Mouse (Mus musculus) neural tube, embryonic 13.5 days (tissue): Measurements from ENCODE around the gene Rreb1. TPM values are rescaled to one million over a fixed set of nuclear protein-coding genes. Genes with fewer than 3 reads are reported as not detected.

Experiments used
- ATAC-seq: fragments of 200-750 bp; cut with Nextera tagmentation; 2 replicates; pipeline ENCODE4 v1.8.0; 2017; ENCODE audit warnings: low read depth, mild to moderate bottlenecking, moderate TSS enrichment, moderate library complexity
- H3K27ac ChIP-seq: fragments of 300-500 bp; sonication (generic); replicated peaks from 2 replicates; pipeline ENCODE4 v1.5.1; 2015; ENCODE audit warnings: moderate library complexity, mild to moderate bottlenecking, inconsistent platforms
- H3K27me3 ChIP-seq: fragments of 300-500 bp; sonication (generic); 2 replicates; pipeline ENCODE4 v1.6.1; 2015; ENCODE audit warnings: mild to moderate bottlenecking, inconsistent platforms
- H3K36me3 ChIP-seq: fragments of 300-500 bp; sonication (generic); 2 replicates; pipeline ENCODE4 v1.6.1; 2015; ENCODE audit warnings: mild to moderate bottlenecking, inconsistent platforms
- H3K4me1 ChIP-seq: fragments of 300-500 bp; sonication (generic); replicated peaks from 2 replicates; pipeline ENCODE4 v1.6.1; 2015; ENCODE audit warnings: inconsistent platforms
- H3K4me2 ChIP-seq: fragments of 300-500 bp; sonication (generic); 2 replicates; pipeline ENCODE4 v1.6.1; 2015; ENCODE audit warnings: inconsistent platforms, mild to moderate bottlenecking, moderate library complexity
- H3K4me3 ChIP-seq: fragments of 300-500 bp; sonication (generic); 2 replicates; pipeline ENCODE4 v1.5.1; 2015; ENCODE audit warnings: mild to moderate bottlenecking, inconsistent platforms
- H3K9ac ChIP-seq: fragments of 300-500 bp; sonication (generic); 2 replicates; pipeline ENCODE4 v1.6.1; 2015; ENCODE audit warnings: moderate library complexity, mild to moderate bottlenecking, inconsistent platforms
- H3K9me3 ChIP-seq: fragments of 300-500 bp; sonication (generic); 2 replicates; pipeline ENCODE4 v1.6.1; 2016; ENCODE audit warnings: inconsistent platforms
- WGBS: fragments of 180-500 bp; shearing (Covaris S2); methylation state at CpG from one replicate; pipeline ENCODE4 v1.1.7; 2015; 5-methylcytosine and 5-hydroxymethylcytosine counted together
- polyA plus RNA-seq: library from polyadenylated mRNA; unstranded; fragments of >200 nt; fragmentation: Nextera tagmentation; extraction: Ambion mirVana; gene quantifications from 2 replicates; pipeline ENCODE4 v1.2.1, GENCODE M21; 2015

Rreb1 gene
- polyA plus RNA-seq, 1 experiment from 2014 or later = 2.7 TPM

GRCm38 (mm10) chr13:37895564-37896254 lies 117.5 kb downstream of the Rreb1 start:
- no peaks in the 10 kb centered on the region for H3K9me3 ChIP-seq
- no peak overlapping the region for H3K27ac ChIP-seq
- no peak for ATAC-seq
- no peak overlapping the region for H3K9ac ChIP-seq
- no peak overlapping the region for H3K4me2 ChIP-seq
- no peak overlapping the region for H3K4me3 ChIP-seq
- no peaks in the 10 kb centered on the region for H3K27me3 ChIP-seq
- 82% methylated on average over 6 of the region's 6 CpGs for WGBS
- H3K4me1 ChIP-seq = no peaks in the 10 kb centered on the region
- H3K36me3 ChIP-seq = no peaks in the 10 kb centered on the region

DNA sequence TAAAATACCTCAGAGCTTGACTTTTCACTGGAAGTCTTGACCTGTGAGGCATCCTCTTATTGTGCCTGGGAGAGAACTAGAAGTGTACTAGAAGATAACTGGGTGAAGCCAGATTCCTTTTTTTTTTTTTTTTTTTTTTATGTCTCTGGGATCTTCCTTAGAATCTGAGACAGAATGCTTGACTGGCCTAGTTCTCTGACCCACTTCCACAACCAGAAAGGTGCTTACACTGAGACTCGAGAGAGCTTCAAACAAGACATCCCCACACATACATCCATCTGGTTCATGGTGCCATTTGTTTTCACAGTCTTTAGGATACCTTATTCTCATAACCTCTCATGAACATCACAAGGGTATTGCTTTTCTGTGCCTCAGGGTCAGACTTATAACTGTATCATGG lies 118.2 kb downstream of the Rreb1 start:
- no peaks in the 10 kb centered on the region for H3K4me1 ChIP-seq
- no peak for ATAC-seq

DNA sequence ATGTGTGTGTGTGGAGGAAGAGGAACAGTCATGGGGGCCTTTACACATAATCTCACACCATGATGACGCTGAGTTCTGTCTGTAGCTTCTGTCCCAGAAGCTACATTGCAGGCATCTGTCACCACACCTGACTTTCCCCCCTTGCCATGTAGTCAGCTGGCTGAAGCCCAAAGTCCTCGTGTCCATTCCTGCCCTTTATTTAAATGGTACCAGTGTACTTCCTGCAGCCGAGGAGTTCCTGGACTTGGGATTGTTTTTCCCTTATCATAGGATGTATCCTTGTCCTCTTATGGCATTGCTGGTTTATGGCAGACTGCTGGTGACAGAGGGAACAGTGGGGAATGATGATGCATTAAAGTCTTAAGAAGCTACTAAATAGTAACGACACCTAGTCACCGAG lies 120.6 kb downstream of the Rreb1 start:
- Histone ChIP-seq H3K4me3 (no peak overlapping the region), H3K36me3 (no peaks in the 10 kb centered on the region), H3K4me1 (no peaks in the 10 kb centered on the region), H3K9ac (no peak overlapping the region), H3K27ac (no peak overlapping the region), H3K9me3 (no peaks in the 10 kb centered on the region), H3K27me3 (no peaks in the 10 kb centered on the region), H3K4me2 (no peak overlapping the region)
- no peak for ATAC-seq
- WGBS = 86% methylated on average over 5 of the region's 5 CpGs

More for the DNA sequence above, 118.2 kb downstream of the Rreb1 start:
- 90% methylated on average over 1 of the region's 1 CpGs for WGBS
- Histone ChIP-seq H3K36me3 (no peaks in the 10 kb centered on the region), H3K9me3 (no peaks in the 10 kb centered on the region), H3K9ac (no peak overlapping the region), H3K4me2 (no peak overlapping the region), H3K27me3 (no peaks in the 10 kb centered on the region), H3K27ac (no peak overlapping the region), H3K4me3 (no peak overlapping the region)

- Histone ChIP-seq H3K4me2 (no peak overlapping the region), H3K9ac (no peak overlapping the region), H3K27me3 (no peaks in the 10 kb centered on the region), H3K9me3 (no peaks in the 10 kb centered on the region), H3K4me3 (no peak overlapping the region), H3K27ac (no peak overlapping the region), H3K4me1 (no peaks in the 10 kb centered on the region), H3K36me3 (no peaks in the 10 kb centered on the region)
- no peak for ATAC-seq
- WGBS = 91% methylated on average over 3 of the region's 3 CpGs
Observed at GRCm38 (mm10) chr13:37903036-37903435, 124.8 kb downstream of the Rreb1 start.

DNA sequence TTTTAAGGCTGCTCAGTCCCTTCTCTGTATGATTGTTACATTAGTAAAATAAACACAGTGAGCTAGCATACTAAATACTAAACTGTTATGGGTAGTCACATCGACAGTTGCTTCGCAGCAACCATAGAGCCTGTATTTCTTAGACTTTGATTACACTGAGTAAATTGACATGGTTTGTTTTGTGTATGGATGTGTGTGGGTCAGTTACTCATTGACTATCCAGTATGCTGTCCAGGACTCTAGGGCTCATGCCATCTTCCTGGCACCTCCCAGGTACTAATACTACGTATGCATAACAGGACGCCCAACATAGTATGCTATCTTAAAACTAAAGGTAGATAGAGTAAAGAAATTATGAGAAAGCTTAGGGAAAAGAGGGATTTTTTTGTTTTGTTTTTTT lies 125.3 kb downstream of the Rreb1 start:
- H3K9me3 ChIP-seq = no peaks in the 10 kb centered on the region
- no peaks in the 10 kb centered on the region for H3K4me1 ChIP-seq
- no peaks in the 10 kb centered on the region for H3K27me3 ChIP-seq
- H3K4me2 ChIP-seq = no peak overlapping the region
- no peak overlapping the region for H3K27ac ChIP-seq
- H3K4me3 ChIP-seq = no peak overlapping the region
- ATAC-seq = no peak
- no peaks in the 10 kb centered on the region for H3K36me3 ChIP-seq
- H3K9ac ChIP-seq = no peak overlapping the region
- WGBS = 94% methylated on average over 4 of the region's 4 CpGs

GRCm38 (mm10) chr13:37904436-37904835 lies 126.2 kb downstream of the Rreb1 start:
- H3K4me2 ChIP-seq = no peak overlapping the region
- H3K36me3 ChIP-seq = no peaks in the 10 kb centered on the region
- H3K9me3 ChIP-seq = no peaks in the 10 kb centered on the region
- H3K9ac ChIP-seq = no peak overlapping the region
- WGBS = 88% methylated on average over 6 of the region's 6 CpGs
- no peaks in the 10 kb centered on the region for H3K4me1 ChIP-seq
- no peak overlapping the region for H3K4me3 ChIP-seq
- no peaks in the 10 kb centered on the region for H3K27me3 ChIP-seq
- ATAC-seq = no peak
- no peak overlapping the region for H3K27ac ChIP-seq

DNA sequence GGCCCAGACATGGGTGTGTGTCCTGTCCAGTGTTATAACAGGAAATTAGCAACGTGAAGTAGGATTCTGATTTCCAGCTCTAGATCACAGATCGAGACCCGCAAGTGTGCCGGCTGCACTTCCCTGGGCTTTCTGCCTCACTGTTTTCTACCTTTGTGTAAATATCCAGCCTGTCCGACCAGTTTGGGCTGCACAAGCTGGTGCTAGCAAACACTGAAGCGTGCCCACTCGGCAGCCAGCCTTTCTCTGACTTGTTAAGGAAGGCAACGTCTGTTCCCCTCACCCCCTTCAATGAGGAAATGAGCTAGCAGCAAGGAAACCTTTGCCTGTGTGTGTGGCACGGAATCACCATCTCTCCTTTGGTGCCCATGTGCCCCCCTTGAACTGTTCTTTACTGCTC lies 129.9 kb downstream of the Rreb1 start:
- WGBS = 89% methylated on average over 9 of the region's 9 CpGs
- no peaks in the 10 kb centered on the region for H3K4me1 ChIP-seq
- no peak overlapping the region for H3K9ac ChIP-seq

GRCm38 (mm10) chr13:37908493-37908892 lies 130.3 kb downstream of the Rreb1 start:
- ATAC-seq = no peak
- 88% methylated on average over 6 of the region's 6 CpGs for WGBS
- Histone ChIP-seq H3K27me3 (no peaks in the 10 kb centered on the region), H3K36me3 (no peaks in the 10 kb centered on the region), H3K4me3 (no peak overlapping the region), H3K4me2 (no peak overlapping the region), H3K4me1 (no peaks in the 10 kb centered on the region), H3K27ac (no peak overlapping the region), H3K9ac (no peak overlapping the region), H3K9me3 (no peaks in the 10 kb centered on the region)

More for the DNA sequence above, 129.9 kb downstream of the Rreb1 start:
- Histone ChIP-seq H3K27me3 (no peaks in the 10 kb centered on the region), H3K4me2 (no peak overlapping the region), H3K36me3 (no peaks in the 10 kb centered on the region), H3K9me3 (no peaks in the 10 kb centered on the region), H3K4me3 (no peak overlapping the region), H3K27ac (no peak overlapping the region)
- no peak for ATAC-seq

- WGBS = 81% methylated on average over 2 of the region's 2 CpGs
- no peaks in the 10 kb centered on the region for H3K4me1 ChIP-seq
- no peak overlapping the region for H3K4me2 ChIP-seq
- no peak overlapping the region for H3K27ac ChIP-seq
- H3K36me3 ChIP-seq = no peaks in the 10 kb centered on the region
- no peak overlapping the region for H3K9ac ChIP-seq
- no peaks in the 10 kb centered on the region for H3K27me3 ChIP-seq
- no peaks in the 10 kb centered on the region for H3K9me3 ChIP-seq
- H3K4me3 ChIP-seq = no peak overlapping the region
- no peak for ATAC-seq
Observed at GRCm38 (mm10) chr13:37909225-37909624, 131.0 kb downstream of the Rreb1 start.

DNA sequence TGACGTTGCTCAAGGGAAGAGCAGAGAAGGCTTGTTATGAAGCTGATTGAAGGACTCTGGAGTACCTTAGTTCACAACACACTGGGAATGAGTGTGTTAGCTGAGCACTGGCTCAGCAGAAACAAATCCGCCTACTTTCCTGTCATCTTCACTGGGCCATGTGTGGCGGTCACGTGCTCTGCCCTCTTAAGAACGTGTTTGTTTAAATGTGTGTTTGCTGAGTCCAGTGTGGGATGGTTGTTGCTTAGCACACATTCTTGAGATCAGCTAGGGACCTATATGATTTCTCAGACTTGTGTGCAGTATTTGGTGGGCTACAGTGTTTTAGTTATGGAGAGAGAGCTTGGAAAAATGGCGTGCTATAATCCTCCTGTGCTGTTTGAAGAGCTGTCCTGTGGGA lies 133.8 kb downstream of the Rreb1 start:
- Histone ChIP-seq H3K9ac (no peak overlapping the region), H3K4me2 (no peak overlapping the region), H3K27me3 (no peaks in the 10 kb centered on the region), H3K9me3 (no peaks in the 10 kb centered on the region), H3K27ac (no peak overlapping the region), H3K4me1 (no peaks in the 10 kb centered on the region), H3K4me3 (no peak overlapping the region), H3K36me3 (peaks cover 3% of the 10 kb centered on the region; the same call in 1 of the 2 replicates)
- no peak for ATAC-seq
- WGBS = 83% methylated on average over 6 of the region's 6 CpGs

DNA sequence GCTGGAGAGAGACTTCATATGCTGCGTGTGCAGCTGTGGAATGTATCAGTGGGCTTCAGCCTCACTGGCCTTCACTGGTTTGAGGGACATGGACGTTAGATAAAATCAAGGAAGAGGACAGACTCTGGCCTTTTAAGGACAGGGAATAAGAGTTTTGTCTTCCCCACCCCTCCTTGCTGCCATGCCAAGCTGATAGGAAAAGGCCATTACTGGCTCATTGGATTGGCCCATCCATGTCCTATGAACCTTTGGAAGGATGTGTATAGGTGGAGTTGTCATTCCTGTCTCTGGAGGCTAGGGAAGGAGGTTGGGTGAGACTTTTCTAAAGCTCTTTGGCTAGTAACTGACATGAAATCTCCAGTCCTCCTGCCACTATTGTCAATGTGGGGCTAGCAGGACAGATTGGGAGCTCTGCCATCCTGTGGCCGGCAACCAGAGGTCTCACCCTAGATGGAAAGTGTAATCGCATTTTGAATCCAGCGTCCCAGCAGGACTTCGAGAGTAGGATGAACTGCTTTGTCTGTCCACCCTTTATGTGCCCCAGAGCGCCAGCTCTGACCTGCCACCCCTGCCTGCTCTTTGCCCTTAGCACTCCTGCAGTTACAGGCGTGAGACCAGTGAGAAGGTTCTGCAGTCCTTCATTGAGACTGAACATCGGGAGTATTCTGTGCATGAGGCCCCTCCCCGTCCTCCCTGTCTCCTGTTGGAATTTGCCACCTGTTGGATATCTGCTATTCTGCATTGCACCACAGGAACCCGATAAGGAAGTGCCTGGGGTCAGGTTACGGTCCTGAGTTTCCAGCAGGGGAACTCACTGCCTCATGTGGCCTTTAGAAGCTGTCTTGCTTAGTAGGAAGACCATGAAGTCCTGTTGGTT lies 134.6 kb downstream of the Rreb1 start:
- H3K4me3 ChIP-seq = no peak overlapping the region
- no peak overlapping the region for H3K9ac ChIP-seq
- H3K27me3 ChIP-seq = no peaks in the 10 kb centered on the region
- WGBS = 64% methylated on average over 12 of the region's 12 CpGs
- no peak overlapping the region for H3K27ac ChIP-seq
- ATAC-seq = no peak
- H3K9me3 ChIP-seq = no peaks in the 10 kb centered on the region
- no peaks in the 10 kb centered on the region for H3K4me1 ChIP-seq
- H3K4me2 ChIP-seq = no peak overlapping the region
- peaks cover 3% of the 10 kb centered on the region; the same call in 1 of the 2 replicates for H3K36me3 ChIP-seq

DNA sequence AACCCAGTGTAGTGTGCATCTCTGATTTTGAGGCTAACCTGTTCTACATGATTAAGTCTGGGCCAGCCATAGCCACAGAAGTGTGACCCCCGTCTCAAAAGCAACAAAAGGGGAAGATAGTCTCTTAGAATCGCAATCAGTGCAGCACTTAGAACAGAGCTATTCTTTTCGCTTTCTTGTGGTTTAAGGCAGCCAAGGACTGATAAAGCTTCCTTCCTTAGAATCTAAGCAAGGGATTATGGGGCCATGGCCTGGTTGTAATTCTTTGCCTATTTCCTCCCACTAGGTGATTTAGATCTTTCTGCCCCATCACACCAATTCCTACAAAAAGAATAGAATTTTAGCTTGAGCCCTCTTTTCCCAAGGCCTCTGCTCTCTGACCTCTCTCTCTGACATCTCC lies 135.8 kb downstream of the Rreb1 start:
- no peak overlapping the region for H3K4me2 ChIP-seq
- no peaks in the 10 kb centered on the region for H3K4me1 ChIP-seq
- WGBS = 68% methylated on average over 3 of the region's 3 CpGs
- ATAC-seq = no peak
- no peak overlapping the region for H3K4me3 ChIP-seq
- H3K9ac ChIP-seq = no peak overlapping the region
- H3K27me3 ChIP-seq = no peaks in the 10 kb centered on the region
- no peaks in the 10 kb centered on the region for H3K9me3 ChIP-seq
- H3K36me3 ChIP-seq = peaks cover 3% of the 10 kb centered on the region; the same call in 1 of the 2 replicates
- no peak overlapping the region for H3K27ac ChIP-seq
